Mouse (Mus musculus) MEL (cell line): Measurements from ENCODE around the gene Ccdc116. TPM values are rescaled to one million over a fixed set of nuclear protein-coding genes. Genes with fewer than 3 reads are reported as not detected.

Experiments used
- DNase-seq: peaks from one replicate; pipeline ENCODE4 v3.0.0; 2011; ENCODE audit warnings: low read depth, low spot score
- H3K27ac ChIP-seq: 2 replicates; pipeline ENCODE4 v1.5.1; 2012; ENCODE audit warnings: low read depth, mild to moderate bottlenecking, control low read depth, low read length, moderate library complexity; ENCODE audit not compliant: control insufficient read depth
- H3K27me3 ChIP-seq, 2 experiments: fragments of 150-350 bp in 1 of 2; sonication (generic) in 1 of 2; 2 replicates each; pipeline ENCODE4 v1.6.1; 2012; ENCODE audit warnings: low read length in 2 of 2, mild to moderate bottlenecking in 2 of 2, improper control_type of control experiment in 1 of 2, moderate library complexity in 1 of 2; ENCODE audit not compliant: insufficient read depth in 2 of 2, control insufficient read depth in 1 of 2
- H3K36me3 ChIP-seq, 2 experiments: 2 replicates each; pipeline ENCODE4 v1.6.1; 2012 to 2014; ENCODE audit warnings: low read length in 2 of 2, improper control_type of control experiment in 1 of 2, inconsistent platforms in 1 of 2, mild to moderate bottlenecking in 1 of 2; ENCODE audit not compliant: insufficient read depth in 2 of 2, control insufficient read depth in 1 of 2
- H3K4me1 ChIP-seq, 2 experiments: fragments of 150-350 bp in 1 of 2; sonication (generic) in 1 of 2; 2 replicates each; pipeline ENCODE4 v1.6.1; 2012; ENCODE audit warnings: low read length in 2 of 2, improper control_type of control experiment in 1 of 2, mild to moderate bottlenecking in 1 of 2; ENCODE audit not compliant: insufficient read depth in 2 of 2, control insufficient read depth in 1 of 2
- H3K4me3 ChIP-seq, 2 experiments: fragments of 150-350 bp in 1 of 2; sonication (generic) in 1 of 2; 2 replicates each; pipeline ENCODE4 v1.5.1; 2012; ENCODE audit warnings: low read depth in 2 of 2, low read length in 2 of 2, mild to moderate bottlenecking in 2 of 2, moderate library complexity in 2 of 2, control low read depth in 1 of 2, improper control_type of control experiment in 1 of 2; ENCODE audit not compliant: control insufficient read depth in 1 of 2, insufficient read depth in 1 of 2
- H3K79me2 ChIP-seq: 2 replicates; pipeline ENCODE4 v1.6.1; 2012; ENCODE audit warnings: mild to moderate bottlenecking, low read length, moderate library complexity; ENCODE audit not compliant: control insufficient read depth, poor library complexity, insufficient read depth
- H3K9ac ChIP-seq: 2 replicates; pipeline ENCODE4 v1.6.1; 2012; ENCODE audit warnings: low read depth, mild to moderate bottlenecking, control low read depth, low read length, moderate library complexity; ENCODE audit not compliant: control insufficient read depth, poor library complexity, severe bottlenecking
- H3K9me3 ChIP-seq: fragments of 150-350 bp; sonication (generic); replicated peaks from 2 replicates; pipeline ENCODE4 v1.6.1; 2012; ENCODE audit warnings: mild to moderate bottlenecking, low read length, improper control_type of control experiment, moderate library complexity; ENCODE audit not compliant: insufficient read depth
- BHLHE40 ChIP-seq: IDR thresholded peaks from 2 replicates; pipeline ENCODE4 v1.6.1; 2012; ENCODE audit warnings: low read depth, mild to moderate bottlenecking, inconsistent platforms, low read length, improper control_type of control experiment, borderline replicate concordance
- CHD2 ChIP-seq: IDR thresholded peaks from 2 replicates; pipeline ENCODE4 v1.6.1; 2011; ENCODE audit warnings: low read length, improper control_type of control experiment
- CTCF ChIP-seq, 3 experiments: IDR thresholded peaks in 2 of 3; conservative IDR thresholded peaks in 1 of 3; 2 replicates each; pipeline ENCODE4 v1.5.1; 2011 to 2012; ENCODE audit warnings: low read length in 3 of 3, low read depth in 2 of 3, mild to moderate bottlenecking in 2 of 3, improper control_type of control experiment in 1 of 3, inconsistent platforms in 1 of 3, mixed read lengths in 1 of 3, moderate library complexity in 1 of 3; ENCODE audit not compliant: control insufficient read depth in 1 of 3, insufficient read depth in 1 of 3, poor library complexity in 1 of 3, severe bottlenecking in 1 of 3
- GABPA ChIP-seq: IDR thresholded peaks from 2 replicates; pipeline ENCODE4 v1.6.1; 2012; ENCODE audit warnings: low read depth, mild to moderate bottlenecking, inconsistent platforms, low read length, improper control_type of control experiment, moderate library complexity
- GATA1 ChIP-seq: IDR thresholded peaks from 2 replicates; pipeline ENCODE4 v1.6.1; 2011; ENCODE audit warnings: low read depth, low read length, improper control_type of control experiment
- HCFC1 ChIP-seq: IDR thresholded peaks from 2 replicates; pipeline ENCODE4 v1.6.1; 2012; ENCODE audit warnings: low read depth, mild to moderate bottlenecking, inconsistent platforms, low read length, improper control_type of control experiment, moderate library complexity
- MAX ChIP-seq: IDR thresholded peaks from 2 replicates; pipeline ENCODE4 v1.6.1; 2011; ENCODE audit warnings: low read length, improper control_type of control experiment
- MAZ ChIP-seq: IDR thresholded peaks from 2 replicates; pipeline ENCODE4 v1.6.1; 2012; ENCODE audit warnings: low read depth, mild to moderate bottlenecking, inconsistent platforms, low read length, improper control_type of control experiment
- MEF2A ChIP-seq: IDR thresholded peaks from 2 replicates; pipeline ENCODE4 v1.6.1; 2014; ENCODE audit warnings: low read depth, mild to moderate bottlenecking, inconsistent platforms, low read length, improper control_type of control experiment; ENCODE audit not compliant: poor library complexity, insufficient replicate concordance, severe bottlenecking; ENCODE audit errors: extremely low read depth
- MXI1 ChIP-seq: IDR thresholded peaks from 2 replicates; pipeline ENCODE4 v1.6.1; 2011; ENCODE audit warnings: mild to moderate bottlenecking, low read depth, low read length, improper control_type of control experiment
- MYB ChIP-seq: IDR thresholded peaks from 2 replicates; pipeline ENCODE4 v1.6.1; 2011; ENCODE audit warnings: mild to moderate bottlenecking, low read depth, low read length, improper control_type of control experiment
- MYC ChIP-seq: IDR thresholded peaks from 2 replicates; pipeline ENCODE4 v1.6.1; 2011; ENCODE audit warnings: low read depth, mild to moderate bottlenecking, low read length, improper control_type of control experiment, moderate library complexity
- NRF1 ChIP-seq: IDR thresholded peaks from 2 replicates; pipeline ENCODE4 v1.6.1; 2014; ENCODE audit warnings: low read depth, mild to moderate bottlenecking, inconsistent platforms, low read length, improper control_type of control experiment, moderate library complexity; ENCODE audit not compliant: poor library complexity, insufficient read depth, severe bottlenecking
- POLR2AphosphoS2 ChIP-seq: IDR thresholded peaks from 2 replicates; pipeline ENCODE4 v1.6.1; 2011; ENCODE audit warnings: low read length, improper control_type of control experiment
- RAD21 ChIP-seq: IDR thresholded peaks from 2 replicates; pipeline ENCODE4 v1.6.1; 2011; ENCODE audit warnings: mild to moderate bottlenecking, low read depth, low read length, improper control_type of control experiment
- RCOR1 ChIP-seq: IDR thresholded peaks from 2 replicates; pipeline ENCODE4 v1.6.1; 2012; ENCODE audit warnings: low read depth, mild to moderate bottlenecking, inconsistent platforms, low read length, improper control_type of control experiment
- SIN3A ChIP-seq: IDR thresholded peaks from 2 replicates; pipeline ENCODE4 v1.6.1; 2012; ENCODE audit warnings: low read length, improper control_type of control experiment, inconsistent platforms
- TCF12 ChIP-seq: IDR thresholded peaks from 2 replicates; pipeline ENCODE4 v1.6.1; 2014; ENCODE audit warnings: low read depth, mild to moderate bottlenecking, inconsistent platforms, low read length, improper control_type of control experiment, moderate library complexity
- USF1 ChIP-seq: IDR thresholded peaks from 2 replicates; pipeline ENCODE4 v1.6.1; 2014; ENCODE audit warnings: low read depth, mild to moderate bottlenecking, inconsistent platforms, low read length, improper control_type of control experiment, moderate library complexity
- USF2 ChIP-seq, 2 experiments: IDR thresholded peaks; 2 replicates each; pipeline ENCODE4 v1.6.1; 2011 to 2012; ENCODE audit warnings: improper control_type of control experiment in 2 of 2, low read length in 2 of 2, borderline replicate concordance in 1 of 2, inconsistent platforms in 1 of 2, low read depth in 1 of 2, mild to moderate bottlenecking in 1 of 2; ENCODE audit not compliant: insufficient read depth in 1 of 2
- ZC3H11A ChIP-seq: IDR thresholded peaks from 2 replicates; pipeline ENCODE4 v1.6.1; 2012; ENCODE audit warnings: low read depth, mild to moderate bottlenecking, inconsistent platforms, low read length, improper control_type of control experiment
- ZKSCAN1 ChIP-seq: IDR thresholded peaks from 2 replicates; pipeline ENCODE4 v1.6.1; 2012; ENCODE audit warnings: low read depth, mild to moderate bottlenecking, inconsistent platforms, low read length, improper control_type of control experiment, moderate library complexity
- ZMIZ1 ChIP-seq: IDR thresholded peaks from 2 replicates; pipeline ENCODE4 v1.6.1; 2012; ENCODE audit warnings: low read depth, mild to moderate bottlenecking, inconsistent platforms, low read length, improper control_type of control experiment, moderate library complexity
- ZNF384 ChIP-seq: IDR thresholded peaks from 2 replicates; pipeline ENCODE4 v1.6.1; 2012; ENCODE audit warnings: low read depth, mild to moderate bottlenecking, inconsistent platforms, low read length, improper control_type of control experiment
- polyA plus RNA-seq, 2 experiments: library from polyadenylated mRNA; stranded (reverse) in 1 of 2; unstranded in 1 of 2; fragments of >175 nt in 1 of 2; fragments of >200 nt in 1 of 2; gene quantifications; 2 replicates each; pipeline versions ENCODE4 v1.2.1 to v1.2.4; 2012; ENCODE audit warnings: low replicate concordance in 2 of 2, low read depth in 1 of 2; ENCODE audit not compliant: insufficient read length in 2 of 2, insufficient read depth in 1 of 2, missing spikeins in 1 of 2
- total RNA-seq: library from RNA; depleted of rRNA; stranded (reverse); fragments of 300-350 nt; gene quantifications from 2 replicates; pipeline ENCODE4 v1.2.3, GENCODE M21; 2012

Ccdc116 gene
- total and polyA plus RNA-seq, 3 experiments, result 4.9 to 7.9 TPM; not detected in 1

GRCm38 (mm10) chr16:17185475-17185874 is 38.4 kb upstream of the Ccdc116 start:
- peaks cover 12 to 17% of the 10 kb centered on the region in 2 experiments for H3K4me1 ChIP-seq

GRCm38 (mm10) chr16:17183003-17183402 is 36.0 kb upstream of the Ccdc116 start:
- no peak overlapping the region for H3K27ac ChIP-seq
- peaks cover 20 to 45% of the 10 kb centered on the region in 2 experiments for H3K36me3 ChIP-seq
- no peak for TF ChIP-seq MEF2A
- TF ChIP-seq SIN3A, result no peak
- TF ChIP-seq MAX, result no peak
- TF ChIP-seq MYC, result no peak
- no peak for TF ChIP-seq RAD21
- TF ChIP-seq MYB, result no peak
- no peak for TF ChIP-seq TCF12
- no peak for TF ChIP-seq HCFC1
- TF ChIP-seq ZNF384, result no peak
- TF ChIP-seq MAZ, result no peak
- TF ChIP-seq ZMIZ1, result no peak
- no peak for TF ChIP-seq GABPA
- no peak for TF ChIP-seq CHD2
- no peak for TF ChIP-seq NRF1
- no peak for TF ChIP-seq RCOR1
- no peaks in the 10 kb centered on the region for H3K9me3 ChIP-seq
- no peaks in the 10 kb centered on the region for H3K27me3 ChIP-seq
- H3K79me2 ChIP-seq, result peaks cover 57% of the 10 kb centered on the region
- no peak overlapping the region for H3K4me3 ChIP-seq
- no peak overlapping the region for H3K9ac ChIP-seq
- peaks cover 18% of the 10 kb centered on the region in 2 experiments for H3K4me1 ChIP-seq
- no peak for DNase-seq

More at GRCm38 (mm10) chr16:17185475-17185874, 38.4 kb upstream of the Ccdc116 start:
- no peak for DNase-seq
- H3K9me3 ChIP-seq, result no peaks in the 10 kb centered on the region
- no peak overlapping the region for H3K27ac ChIP-seq
- H3K79me2 ChIP-seq, result peaks cover 58% of the 10 kb centered on the region
- peaks cover 19 to 27% of the 10 kb centered on the region in 2 experiments for H3K36me3 ChIP-seq
- no peak overlapping the region for H3K4me3 ChIP-seq
- TF ChIP-seq CHD2, result no peak
- TF ChIP-seq GATA1, result no peak
- no peak for TF ChIP-seq ZKSCAN1
- no peak for TF ChIP-seq MEF2A
- TF ChIP-seq MXI1, result no peak
- no peak for TF ChIP-seq USF2 (IDR thresholded peaks at IDR 0.05; ENCODE audit: borderline replicate concordance in 1 of 2, insufficient read depth in 1 of 2, low read depth in 1 of 2, low read length in 2 of 2)
- no peak for TF ChIP-seq CTCF (IDR thresholded peaks at IDR 0.05 in 2 of 3, conservative IDR thresholded peaks at IDR 0.05 in 1 of 3; ENCODE audit: control insufficient read depth in 1 of 3, insufficient read depth in 1 of 3, low read depth in 2 of 3, low read length in 3 of 3, poor library complexity in 1 of 3, severe bottlenecking in 1 of 3)
- TF ChIP-seq NRF1, result no peak
- no peak for TF ChIP-seq ZNF384
- no peak for TF ChIP-seq GABPA
- TF ChIP-seq POLR2AphosphoS2, result no peak
- TF ChIP-seq USF1, result no peak
- TF ChIP-seq ZMIZ1, result no peak
- TF ChIP-seq TCF12, result no peak
- no peak for TF ChIP-seq ZC3H11A
- TF ChIP-seq BHLHE40, result no peak
- no peaks in the 10 kb centered on the region for H3K27me3 ChIP-seq
- no peak overlapping the region for H3K9ac ChIP-seq
